In genomic region chr1:64609145-64609544, GRCm38 (mm10) we compare ENCODE assay signal across 21 mouse cellular contexts. TPM values are rescaled to one million over a fixed set of nuclear protein-coding genes. Genes with fewer than 3 reads are reported as not detected.
A peak's percentile ranks its signal among the peaks of the same experiment; 100 is the strongest.
DNase-seq lines count a peak whose midpoint lies in the region; ATAC-seq and TF ChIP-seq lines count a peak whose summit lies in the region.
"Had no signal": no experiment of that assay in that cellular context is flagged by ENCODE, and none has a peak within 500 bp of the region (broad histone marks: within the 10 kb centered on the region; RNA-seq: fewer than 3 reads in every experiment).

No protein-coding gene starts in this region.

- 17% methylated on average over 4 of the region's 4 CpGs for WGBS in liver, embryonic 14.5 days (ENCODE audit: insufficient replicate concordance)
- 70% methylated on average over 4 of the region's 4 CpGs for WGBS in lung, postnatal 0 days

- H3K4me2 ChIP-seq in liver, embryonic 14.5 days (ENCODE audit: low read depth), result peak overlapping the region; percentile 44
- H3K4me2 ChIP-seq in lung, postnatal 0 days (replicated peaks; ENCODE audit: low read depth, low read length), result no peak overlapping the region
- H3K4me2 ChIP-seq: embryonic facial prominence, embryonic 12.5 days; forebrain, embryonic 12.5 days; hindbrain, embryonic 13.5 days had no signal

- no peak overlapping the region; the same call in 1 of the 2 replicates for H3K4me3 ChIP-seq in G1E (ENCODE audit: low read depth, low read length)
- H3K4me3 ChIP-seq in liver, embryonic 14.5 days (ENCODE audit: insufficient read depth in 1 of 2, low read depth in 2 of 2, low read length in 2 of 2), result no peak overlapping the region
- H3K4me3 ChIP-seq in lung, postnatal 0 days (ENCODE audit: low read depth, low read length), result no peak overlapping the region
- H3K4me3 ChIP-seq: embryonic facial prominence, embryonic 12.5 days; forebrain, embryonic 12.5 days; heart, adult 2 months; hindbrain, embryonic 13.5 days; midbrain, embryonic 10.5 days had no signal

- H3K4me1 ChIP-seq in G1E (ENCODE audit: insufficient read depth, low read depth, low read length), result peaks cover 39% of the 10 kb centered on the region
- peaks cover 15 to 18% of the 10 kb centered on the region in 2 experiments for H3K4me1 ChIP-seq in liver, embryonic 14.5 days (replicated peaks; ENCODE audit: control insufficient read depth in 2 of 2, insufficient read depth in 2 of 2, low read length in 1 of 2)
- H3K4me1 ChIP-seq in lung, postnatal 0 days (ENCODE audit: insufficient read depth, low read depth, low read length), result no peaks in the 10 kb centered on the region
- H3K4me1 ChIP-seq: embryonic facial prominence, embryonic 12.5 days; forebrain, embryonic 12.5 days; hindbrain, embryonic 13.5 days; midbrain, embryonic 10.5 days had no signal

- ATAC-seq in G1E (ENCODE audit: extremely low read depth, insufficient number of reproducible peaks, low FRiP score, poor library complexity, severe bottlenecking), result peak; percentile 75
- ATAC-seq in common myeloid progenitor, adult 5-6 weeks (replicated peaks; ENCODE audit: low read depth, poor library complexity, severe bottlenecking), result peak; percentile 70
- ATAC-seq in liver, embryonic 14.5 days (ENCODE audit: insufficient read depth), result peak; percentile 91
- no peak for ATAC-seq in lung, postnatal 0 days

- H3K9ac ChIP-seq in liver, embryonic 14.5 days (replicated peaks), result peak overlapping the region; percentile 41; the same call in 1 of the 2 replicates
- H3K9ac ChIP-seq in lung, postnatal 0 days (replicated peaks; ENCODE audit: low read depth), result no peak overlapping the region
- H3K9ac ChIP-seq: embryonic facial prominence, embryonic 12.5 days; forebrain, embryonic 12.5 days; hindbrain, embryonic 13.5 days had no signal

- TF ChIP-seq EP300 in liver, embryonic 14.5 days (IDR thresholded peaks at IDR 0.05; ENCODE audit: low read depth), result peak; percentile 85
- TF ChIP-seq EP300 in lung, postnatal 0 days (IDR thresholded peaks at IDR 0.05), result no peak

- H3K27ac ChIP-seq in liver, embryonic 14.5 days, result peak overlapping the region; percentile 70
- no peak overlapping the region for H3K27ac ChIP-seq in lung, postnatal 0 days (ENCODE audit: low read length)
- H3K27ac ChIP-seq: embryonic facial prominence, embryonic 12.5 days; forebrain, embryonic 12.5 days; heart, adult 2 months; hindbrain, embryonic 13.5 days; midbrain, embryonic 10.5 days had no signal

- TF ChIP-seq CTCF in G1E (IDR thresholded peaks at IDR 0.05; ENCODE audit: low read depth, low read length), result no peak
- no peak for TF ChIP-seq CTCF in liver, embryonic 14.5 days (IDR thresholded peaks at IDR 0.05; ENCODE audit: low read depth)
- no peak for TF ChIP-seq CTCF in lung, postnatal 0 days (IDR thresholded peaks at IDR 0.05)

- peaks cover 87% of the 10 kb centered on the region for H3K36me3 ChIP-seq in G1E (replicated peaks)
- peaks cover 3% of the 10 kb centered on the region for H3K36me3 ChIP-seq in liver, embryonic 14.5 days (replicated peaks; ENCODE audit: control insufficient read depth, insufficient read depth, low read depth)
- H3K36me3 ChIP-seq in lung, postnatal 0 days (ENCODE audit: insufficient read depth, low read length), result no peaks in the 10 kb centered on the region

- peak; percentile 58 for DNase-seq in adrenal gland, adult 2 months
- no peak for DNase-seq in adrenal gland, postnatal 25 days
- peak; percentile 31 for DNase-seq in G1E (ENCODE audit: low spot score)
- peak; percentile 57 to 71 (median 68) for DNase-seq in liver, embryonic 14.5 days (ENCODE audit: low read depth in 3 of 3, low spot score in 3 of 3)
- no peak for DNase-seq in cerebellum, postnatal 4 days (ENCODE audit: low spot score in 2 of 2)
- no peak for DNase-seq in kidney, adult 18-20 months
- DNase-seq in lung, postnatal 0 days (ENCODE audit: low spot score), result no peak
- DNase-seq: adrenal gland, adult 8-10 months; cerebellum, postnatal 25 days; heart, adult 2 months; kidney, adult 2 months; kidney, postnatal 4 days; layer of hippocampus, postnatal 36 days; left cerebral cortex, postnatal 4 days; spleen, adult 18-20 months; thymus, postnatal 25 days had no signal

- no peaks in the 10 kb centered on the region for H3K27me3 ChIP-seq in G1E (ENCODE audit: insufficient read depth, low read length)
- no peaks in the 10 kb centered on the region for H3K27me3 ChIP-seq in liver, embryonic 14.5 days (ENCODE audit: control insufficient read depth, insufficient read depth, low read length)
- no peaks in the 10 kb centered on the region for H3K27me3 ChIP-seq in lung, postnatal 0 days (replicated peaks; ENCODE audit: insufficient read depth, low read length)
- H3K27me3 ChIP-seq: embryonic facial prominence, embryonic 12.5 days; forebrain, embryonic 12.5 days; hindbrain, embryonic 13.5 days had no signal

- H3K9me3 ChIP-seq in G1E (replicated peaks), result no peaks in the 10 kb centered on the region
- no peaks in the 10 kb centered on the region for H3K9me3 ChIP-seq in liver, embryonic 14.5 days (ENCODE audit: control insufficient read depth, low read length)
- no peaks in the 10 kb centered on the region for H3K9me3 ChIP-seq in lung, postnatal 0 days (ENCODE audit: low read length)
- H3K9me3 ChIP-seq: embryonic facial prominence, embryonic 12.5 days; forebrain, embryonic 12.5 days; hindbrain, embryonic 13.5 days; midbrain, embryonic 10.5 days had no signal

RNA-seq across cellular contexts. Expression of gene Mettl21a, which starts 7.9 kb away (rescaled TPM):
- total RNA-seq in adrenal gland, adult 2 months (2021), result 10 to 100 TPM in 1 of 2 experiments, 1 to 10 TPM in 1; 9.4 to 16.6 TPM
- 13.7 and 17.2 TPM in 2 replicates for polyA plus RNA-seq in adrenal gland, adult 2 months (2012; rRNA removed)
- 16.1 and 27.7 TPM in 2 replicates for total RNA-seq in adrenal gland, postnatal 25 days (2021)
- 11.1 and 12.1 TPM in 2 replicates for total RNA-seq in G1E (2014; fragmentation: Nextera tagmentation)
- total RNA-seq in G1E (2017), result 36.8 and 37.3 TPM in 2 replicates
- 22.8 and 24.6 TPM in 2 replicates for polyA plus RNA-seq in G1E (2012)
- total RNA-seq in common myeloid progenitor, adult 5-6 weeks (2017), result 10.1 and 11.0 TPM in 2 replicates
- 2.8 and 4.3 TPM in 2 replicates for polyA plus RNA-seq in liver, embryonic 14.5 days (2012; rRNA removed)
- polyA plus RNA-seq in liver, embryonic 14.5 days (2014; fragmentation: Nextera tagmentation; extraction: Ambion mirVana), result 6.3 and 7.2 TPM in 2 replicates
- 11.6 and 13.0 TPM in 2 replicates for polyA plus RNA-seq in lung, postnatal 0 days (2015; fragmentation: Nextera tagmentation; extraction: Ambion mirVana)

Comparison
In these comparisons a context has a peak if more than half of its experiments do, and no peak if none do; other contexts are left out.
1. DNase-seq: peak in adrenal gland, adult 2 months (single experiment), G1E (single experiment) and liver, embryonic 14.5 days (3 of 3); none in adrenal gland, postnatal 25 days (single experiment), cerebellum, postnatal 4 days (0 of 2), kidney, adult 18-20 months (single experiment) and lung, postnatal 0 days (single experiment).